Mouse (Mus musculus) B cell, adult 2 months (primary cell): ENCODE measurements around the gene Mei1.
A peak's percentile ranks its signal among the peaks of the same experiment; 100 is the strongest.

Experiments used
- DNase-seq, 2 experiments: peaks; one replicate each; pipeline ENCODE4 v3.0.0; 2022

Gene Mei1

DNA sequence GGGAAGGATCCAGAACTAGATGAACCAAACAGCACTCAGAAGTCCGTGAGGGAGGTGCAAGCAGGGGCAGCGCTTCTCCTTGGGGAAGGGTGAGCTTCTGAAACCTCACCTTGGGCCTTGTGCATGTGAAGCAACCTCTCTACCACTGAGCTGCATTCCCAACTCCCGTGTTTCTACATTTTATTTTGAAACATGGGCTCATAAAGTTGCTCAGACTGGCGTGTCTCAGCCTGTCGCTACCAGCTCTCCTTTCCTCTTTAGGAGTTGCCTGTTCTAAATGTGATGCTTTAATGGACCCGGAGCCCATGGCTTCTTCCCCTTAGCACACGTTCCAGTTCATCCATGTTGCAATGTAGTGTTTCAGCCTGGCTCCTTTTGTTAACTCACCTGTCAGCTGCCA, 82.6 kb downstream of the Mei1 start:
- no peak for DNase-seq

DNA sequence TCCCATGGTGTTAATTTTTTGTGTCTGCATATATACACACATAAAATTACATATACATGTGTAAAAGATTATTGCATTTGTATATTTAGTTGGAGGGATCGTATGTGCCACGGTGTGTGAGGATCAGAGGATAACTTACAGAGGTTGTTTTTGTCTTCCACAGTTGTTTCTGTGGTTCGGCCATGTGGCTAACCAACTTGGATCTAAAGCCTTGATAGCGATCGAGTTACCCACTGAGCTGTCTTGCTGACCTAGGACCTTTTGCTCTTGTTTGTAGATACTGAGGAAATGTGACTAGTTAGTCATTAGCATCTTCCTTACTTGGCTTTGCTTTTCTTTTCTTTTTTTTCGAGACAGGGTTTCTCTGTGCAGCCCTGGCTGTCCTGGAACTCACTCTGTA, 86.5 kb downstream of the Mei1 start:
- DNase-seq = no peak

GRCm38 (mm10) chr15:82156902-82157301, 87.1 kb downstream of the Mei1 start:
- DNase-seq = peak; percentile 31 to 42

GRCm38 (mm10) chr15:82158243-82159035, 88.6 kb downstream of the Mei1 start:
- no peak for DNase-seq

DNA sequence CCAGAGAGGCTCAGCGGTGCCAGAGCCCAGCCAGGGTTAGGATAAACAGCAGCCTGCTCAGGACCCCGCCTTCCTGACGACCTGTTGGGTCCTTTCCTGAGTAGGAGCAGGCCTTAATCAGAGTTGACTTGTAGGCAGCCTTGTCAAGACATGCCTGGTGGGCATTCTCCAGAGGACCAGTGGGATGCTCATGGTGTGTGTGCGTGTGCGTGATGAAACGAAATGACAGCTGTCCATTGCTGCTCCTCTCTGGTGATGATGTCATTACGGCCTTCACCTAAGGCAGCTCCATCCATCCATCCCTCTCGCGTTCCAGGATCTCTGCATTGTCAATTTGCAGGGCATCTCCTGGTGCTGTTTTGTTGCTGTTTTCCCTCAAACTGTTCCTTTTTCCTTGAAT, 89.7 kb downstream of the Mei1 start:
- no peak for DNase-seq

DNA sequence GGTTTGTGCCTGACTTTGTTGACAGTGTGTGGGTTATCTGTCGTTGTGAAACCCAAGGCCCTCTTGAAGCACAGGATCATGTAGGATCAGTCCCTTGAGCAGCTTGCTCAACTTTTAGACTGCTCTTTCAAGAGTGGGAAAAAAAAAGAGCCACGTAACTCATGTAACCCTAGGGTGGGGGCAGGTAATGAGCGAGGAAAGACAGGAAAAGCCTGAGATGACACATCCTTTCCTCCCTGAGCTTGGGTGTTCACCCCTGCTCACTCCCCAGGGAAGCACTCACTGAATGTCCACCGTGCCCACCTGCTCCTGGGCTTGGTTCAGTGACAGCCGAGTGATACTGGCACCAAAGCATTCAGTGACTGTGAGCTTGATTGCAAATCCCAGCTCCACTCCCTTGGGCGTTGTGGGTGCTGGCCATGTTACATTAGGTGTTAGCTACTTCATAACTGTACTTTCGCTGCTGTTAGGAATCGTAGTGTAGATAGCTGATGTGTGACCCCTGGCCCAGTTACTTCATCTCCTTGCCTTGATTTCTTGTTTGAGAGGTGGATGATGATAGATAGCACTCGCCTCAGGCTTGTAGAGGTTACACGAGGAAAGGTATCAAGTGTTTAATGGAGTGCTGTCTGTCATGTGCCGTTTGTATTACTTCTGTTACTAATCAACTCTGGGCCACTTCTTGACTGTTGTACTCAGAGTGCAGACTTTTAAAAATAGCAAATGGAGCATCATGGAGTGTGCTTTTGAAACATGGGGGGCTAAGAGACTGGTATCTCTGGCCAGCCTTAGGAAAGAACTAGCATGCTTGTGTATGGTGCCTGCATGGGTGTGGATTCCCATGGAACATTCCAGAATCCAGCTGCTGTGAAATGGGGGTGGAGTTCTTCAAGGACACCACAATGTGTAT, 91.2 kb downstream of the Mei1 start:
- DNase-seq = no peak

- no peak for DNase-seq
Observed at GRCm38 (mm10) chr15:82161965-82162600, 92.3 kb downstream of the Mei1 start.

DNA sequence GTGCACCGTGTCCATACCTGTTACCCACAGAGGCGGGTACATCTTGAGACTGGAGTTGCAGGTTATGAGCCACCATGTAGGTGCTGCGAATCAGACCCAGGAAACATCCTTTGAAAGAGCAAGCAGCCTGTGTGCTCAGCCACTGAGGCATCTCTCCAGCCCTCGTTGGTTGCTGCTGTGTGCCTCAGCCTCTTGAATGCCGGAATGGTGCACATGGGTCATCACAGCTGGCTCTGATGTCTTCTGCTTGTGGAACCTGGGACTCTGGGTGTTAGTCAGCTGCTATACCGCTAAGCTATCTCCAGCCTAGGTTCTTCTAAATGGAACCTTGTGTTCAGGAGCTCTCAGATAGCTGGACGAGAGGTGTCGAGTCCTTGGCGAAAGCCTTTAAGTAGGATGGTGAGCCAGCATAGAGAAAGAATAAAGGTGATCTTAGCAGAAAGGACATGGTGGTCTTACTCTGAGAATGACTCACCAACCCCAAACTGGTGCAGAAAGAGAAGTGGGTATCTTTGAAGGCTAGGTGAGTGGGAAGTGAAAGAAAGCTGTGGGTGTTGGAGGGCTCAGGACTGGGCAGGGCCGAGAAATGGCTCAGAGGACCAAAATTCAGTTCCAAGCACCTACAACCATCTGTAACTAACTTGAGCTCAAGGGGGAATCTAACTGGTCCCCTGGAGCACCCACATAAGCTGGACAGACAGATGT, 93.7 kb downstream of the Mei1 start:
- peak; percentile 60 to 63 for DNase-seq

GRCm38 (mm10) chr15:82164061-82164399, 94.2 kb downstream of the Mei1 start:
- DNase-seq = no peak

- no peak for DNase-seq
Observed at GRCm38 (mm10) chr15:82164496-82164895, 94.7 kb downstream of the Mei1 start.

DNA sequence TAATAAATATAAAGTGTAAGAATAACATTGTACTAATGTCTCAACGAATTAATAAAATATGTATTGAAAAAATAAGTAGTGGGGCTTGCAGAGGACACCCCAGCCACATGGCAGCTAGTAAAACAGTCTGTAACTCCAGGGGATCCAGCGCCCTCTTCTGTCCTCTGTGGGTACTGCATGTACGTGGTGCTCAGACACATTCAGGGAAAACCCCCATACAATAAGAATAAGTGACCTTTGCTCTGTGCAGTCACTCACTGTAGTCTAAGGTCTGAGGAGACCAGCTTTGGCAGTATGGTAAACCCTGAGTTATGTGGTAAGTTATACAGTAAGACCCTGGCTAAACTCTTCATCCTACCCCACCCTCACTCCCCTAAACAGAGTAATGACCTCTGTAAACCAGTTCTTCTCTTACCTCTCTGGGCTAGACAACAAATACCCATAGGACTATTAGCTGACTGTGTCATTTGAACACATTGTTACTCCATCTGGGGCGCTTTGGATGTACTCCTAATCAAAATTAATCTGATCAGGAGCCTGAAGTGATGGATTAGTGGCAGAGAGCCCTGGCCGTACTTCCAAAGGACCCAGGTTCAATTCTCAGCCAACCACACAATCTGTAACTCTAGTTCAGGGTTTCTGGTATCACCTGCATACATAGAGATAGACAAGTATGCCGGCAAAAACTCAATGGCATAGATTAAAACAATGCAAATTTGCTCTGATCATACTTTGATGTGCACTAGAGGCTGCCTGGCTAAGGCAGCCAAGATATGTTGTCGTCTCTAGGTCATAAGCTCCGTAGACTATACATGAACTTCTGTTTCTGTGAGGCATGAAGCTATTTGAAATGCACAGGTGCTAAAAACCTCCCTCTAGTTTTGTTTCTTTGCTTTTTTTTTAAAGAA, 95.8 kb downstream of the Mei1 start:
- DNase-seq = peak; percentile 96 to 97

DNA sequence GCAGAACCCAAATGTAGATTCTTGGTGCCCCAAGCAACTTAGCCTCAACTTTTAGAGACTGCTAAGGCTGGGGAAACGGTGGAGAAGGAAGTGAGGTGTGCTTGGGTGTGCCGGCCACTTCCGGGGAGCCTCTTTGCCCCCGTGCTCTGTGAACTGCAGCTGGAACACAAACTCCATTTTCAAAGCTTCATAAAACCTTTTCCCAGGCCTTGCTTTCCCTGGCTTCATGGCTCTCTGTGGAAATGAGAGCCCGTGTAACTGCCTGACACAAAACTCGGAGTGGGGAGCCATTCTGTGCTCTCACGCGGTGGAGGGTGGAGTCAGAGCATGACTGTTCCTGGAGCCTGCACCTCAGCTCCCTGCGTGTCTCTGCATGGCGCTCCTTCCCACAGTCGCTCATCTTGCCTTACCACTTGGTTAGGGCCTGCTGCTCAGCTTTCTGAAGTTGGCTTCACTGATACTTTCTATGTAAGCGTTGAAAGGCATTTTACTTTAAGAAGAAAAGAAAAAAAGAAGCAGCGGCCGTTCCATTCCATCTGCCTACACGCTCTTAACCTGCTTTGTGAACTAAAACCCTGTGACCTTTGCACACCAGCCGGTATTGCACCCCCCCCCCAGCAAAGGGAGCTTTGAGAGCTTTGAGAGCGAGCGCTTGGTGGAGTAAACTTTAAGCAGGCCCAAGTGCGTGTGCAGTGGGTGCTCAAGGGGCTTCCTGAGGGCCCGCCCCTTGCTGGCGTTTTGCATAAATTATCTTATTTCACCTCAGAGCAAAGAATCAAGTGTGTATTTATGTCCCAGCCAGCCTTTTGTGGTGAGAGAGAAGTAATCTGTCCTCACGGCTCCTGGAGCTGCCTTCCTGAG, 96.7 kb downstream of the Mei1 start:
- peak; percentile 76 to 82 for DNase-seq

GRCm38 (mm10) chr15:82167201-82168168, 97.7 kb downstream of the Mei1 start:
- peak; percentile 33 to 34 for DNase-seq

DNA sequence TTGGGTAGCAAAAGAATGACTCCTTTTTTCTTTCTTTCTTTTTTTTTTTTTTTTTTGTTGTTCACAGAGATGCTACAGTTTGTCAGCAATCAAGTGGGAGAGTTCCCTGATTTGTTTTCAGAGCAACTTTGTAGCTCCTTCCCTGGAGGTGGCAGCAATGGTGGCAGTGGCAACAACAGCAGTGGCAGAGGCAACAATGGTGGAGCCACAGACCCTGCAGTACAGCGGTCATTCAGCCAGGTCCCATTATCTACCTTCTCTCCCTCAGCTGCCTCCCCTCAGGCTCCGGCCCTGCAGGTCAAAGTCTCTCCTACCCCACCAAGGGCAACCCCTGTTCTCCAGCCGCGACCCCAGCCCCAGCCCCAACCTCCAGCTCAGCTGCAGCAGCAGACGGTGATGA, 99.9 kb downstream of the Mei1 start:
- no peak for DNase-seq

- DNase-seq = no peak
Observed at GRCm38 (mm10) chr15:82170437-82171377, 100.9 kb downstream of the Mei1 start.

DNA sequence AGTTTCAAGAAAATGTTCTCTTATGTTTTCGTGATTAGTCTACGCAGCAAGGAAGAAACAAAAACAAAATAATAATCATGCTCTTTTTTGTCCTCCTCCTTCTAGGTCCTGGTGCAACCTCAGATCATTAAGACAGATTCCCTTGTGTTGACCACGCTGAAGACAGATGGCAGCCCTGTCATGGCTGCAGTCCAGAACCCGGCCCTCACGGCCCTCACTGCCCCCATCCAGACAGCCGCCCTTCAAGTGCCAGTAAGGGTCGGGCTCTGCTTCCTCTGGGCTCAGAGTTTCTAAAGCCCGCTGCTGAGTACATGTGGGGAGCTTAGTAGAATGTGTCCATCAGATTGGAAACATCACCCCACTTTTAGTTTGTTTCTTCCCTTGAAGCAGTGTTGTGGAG, 102.9 kb downstream of the Mei1 start:
- DNase-seq = no peak

DNA sequence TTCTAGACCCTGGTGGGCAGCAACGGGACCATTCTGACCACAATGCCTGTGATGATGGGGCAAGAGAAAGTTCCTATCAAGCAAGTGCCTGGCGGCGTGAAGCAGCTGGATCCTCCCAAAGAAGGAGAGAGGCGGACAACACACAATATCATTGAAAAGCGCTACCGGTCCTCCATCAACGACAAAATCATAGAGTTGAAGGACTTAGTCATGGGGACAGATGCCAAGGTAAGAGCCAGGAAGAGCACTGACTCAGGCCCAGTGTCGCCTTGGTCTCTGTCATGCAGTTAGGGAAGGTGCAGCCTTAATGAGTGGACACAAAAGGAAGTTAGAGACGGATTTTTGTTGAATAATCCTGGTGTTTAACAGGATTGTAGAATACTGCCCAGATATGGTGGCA, 105.3 kb downstream of the Mei1 start:
- DNase-seq = no peak
